Mouse (Mus musculus) gastrocnemius, adult 18-20 months (tissue): ENCODE measurements around the gene Mtmr12. TPM values are rescaled to one million over a fixed set of nuclear protein-coding genes. Genes with fewer than 3 reads are reported as not detected.

Experiments
- DNase-seq: peaks from one replicate; pipeline ENCODE4 v3.0.0; 2021; ENCODE audit warnings: low spot score
- microRNA-seq: library from miRNA; unstranded; fragments of <30 nt; microRNA quantifications from one replicate; pipeline ENCODE4 v1.2.0, GENCODE M21; 2021
- total RNA-seq, 2 experiments: library from RNA; stranded (reverse); gene quantifications; 2 replicates each; pipeline ENCODE4 v1.2.3; 2021

Mtmr12 gene
- total RNA-seq, 2 experiments from 2014 or later, result 2.2 to 4.0 TPM

DNA sequence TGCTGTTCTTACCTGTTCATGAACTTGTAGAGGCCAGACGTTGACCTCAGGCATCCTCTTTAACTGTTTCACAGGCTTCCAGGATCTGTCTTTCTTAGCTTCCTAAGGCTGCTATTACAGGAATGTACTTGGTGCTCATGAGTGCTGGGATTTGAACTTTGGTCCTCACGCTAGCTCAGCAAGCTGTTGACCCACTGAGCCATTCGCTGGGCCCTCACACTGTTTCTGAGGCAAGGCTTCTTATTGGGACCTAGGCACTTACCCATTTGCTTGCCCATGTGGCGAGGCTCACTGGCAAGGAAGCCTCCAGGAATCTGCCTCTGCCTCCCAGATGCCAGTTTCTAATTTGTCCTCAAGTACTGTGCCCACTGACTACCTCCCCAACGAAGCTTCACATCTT, 115.1 kb downstream of the Mtmr12 start:
- DNase-seq, result no peak

DNA sequence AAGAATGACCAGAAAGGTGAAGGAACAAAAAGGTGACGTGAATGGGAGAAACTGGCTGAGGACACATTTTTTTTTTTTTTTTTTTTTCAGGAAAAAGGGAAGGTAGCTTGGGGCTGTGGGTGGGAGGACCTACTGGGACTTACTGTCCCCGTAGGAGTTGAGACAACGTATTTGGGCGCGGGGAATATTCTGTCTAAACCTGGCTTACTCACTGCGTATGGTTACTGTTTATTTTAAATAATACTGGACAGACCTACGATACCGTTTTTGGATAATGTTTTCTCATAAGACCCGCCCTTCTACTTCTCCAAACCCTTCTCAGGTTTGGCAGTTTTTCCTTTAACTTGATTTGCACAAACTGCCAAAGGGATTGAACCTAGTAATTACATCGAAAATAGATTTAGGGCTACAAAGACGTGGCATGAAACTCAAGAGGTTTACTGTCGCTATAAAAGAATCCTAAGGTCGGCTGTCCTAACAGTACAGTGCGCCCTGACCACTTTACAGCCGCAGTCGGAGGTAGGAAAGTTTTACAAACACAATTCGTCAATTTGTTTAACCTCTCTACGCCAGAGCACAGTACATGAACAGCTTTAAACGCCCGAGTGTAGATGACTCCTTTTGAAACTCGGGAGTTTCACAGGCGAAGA, 115.7 kb downstream of the Mtmr12 start:
- DNase-seq, result no peak

DNA sequence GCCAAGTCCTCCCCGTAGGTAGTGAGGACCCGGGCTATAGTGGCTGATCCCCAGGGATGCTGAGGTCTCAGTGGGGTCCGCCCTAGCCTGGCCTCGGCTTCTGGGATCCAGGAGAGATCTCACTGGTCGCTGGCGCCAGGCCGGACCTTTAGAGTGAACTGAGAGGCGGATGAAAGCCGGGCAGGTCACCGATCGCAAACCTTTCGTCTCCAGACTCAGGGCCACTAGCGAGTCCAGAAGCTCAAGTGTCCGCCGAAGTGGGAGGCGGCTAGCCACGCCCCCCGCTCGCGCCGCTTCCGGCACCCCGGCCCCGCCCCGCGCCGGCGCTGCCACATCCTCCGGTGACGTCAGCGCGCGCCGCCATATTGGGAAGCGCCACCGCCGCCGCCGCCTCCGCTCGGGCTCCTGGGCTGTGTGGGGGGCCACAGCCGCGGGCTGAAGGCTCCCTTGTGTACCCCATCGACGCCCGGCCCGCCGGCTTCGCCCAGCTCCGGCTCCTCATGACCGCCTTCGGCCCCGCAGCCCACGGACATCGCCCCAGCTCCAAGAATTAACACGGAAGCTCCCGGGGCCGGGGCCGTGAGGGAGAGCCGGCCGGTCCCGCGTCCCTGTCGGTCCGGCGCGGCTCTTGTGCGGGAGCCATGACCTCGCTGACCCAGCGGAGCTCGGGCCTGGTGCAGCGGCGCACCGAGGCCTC, 116.4 kb downstream of the Mtmr12 start, which contains the start of gene Golph3:
Golph3 (plus strand) TSS at position 360 of the 697 bp plus-strand sequence.
- peak; percentile 94 for DNase-seq

DNA sequence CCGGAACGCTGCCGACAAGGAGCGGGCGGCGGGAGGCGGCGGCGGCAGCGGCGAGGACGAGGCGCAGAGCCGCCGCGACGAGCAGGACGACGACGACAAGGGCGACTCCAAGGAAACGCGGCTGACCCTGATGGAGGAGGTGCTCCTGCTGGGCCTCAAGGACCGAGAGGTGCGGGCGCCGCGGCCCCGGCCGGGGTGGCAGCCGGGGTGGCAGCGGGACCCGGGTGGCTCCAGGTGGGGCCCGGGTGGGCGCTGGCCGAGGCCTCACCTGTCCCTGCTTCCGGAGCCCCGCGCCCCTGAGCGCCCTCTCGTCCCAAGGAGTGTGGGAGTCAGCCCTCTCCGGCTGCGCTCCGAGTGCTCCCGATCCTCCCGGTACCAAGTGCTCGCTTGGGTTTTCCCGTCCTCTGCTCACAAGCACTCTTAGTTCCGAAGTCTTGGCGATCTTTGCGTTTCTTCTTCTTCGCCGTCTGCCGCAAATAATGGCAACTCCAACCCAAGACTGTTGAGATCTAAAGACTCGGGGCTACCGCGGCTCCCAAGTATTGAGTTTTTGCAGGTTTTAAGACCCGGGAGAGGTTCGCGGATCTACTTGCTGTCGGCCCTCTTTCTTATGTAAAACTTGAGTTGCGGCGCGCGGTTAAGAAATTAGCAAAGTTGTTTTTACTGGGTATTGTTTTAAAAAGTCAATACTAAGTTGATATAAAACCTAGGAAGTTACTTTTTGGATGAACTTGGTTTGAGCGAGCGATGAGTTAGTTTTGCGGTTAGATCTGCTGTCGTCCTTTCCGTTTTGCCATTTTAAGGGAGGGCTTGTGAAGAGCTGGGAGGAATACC, 117.2 kb downstream of the Mtmr12 start, which contains the start of gene 1810049J17Rik:
1810049J17Rik (minus strand) TSS at position 112 of the 834 bp plus-strand sequence.
- peak; percentile 37 for DNase-seq

DNA sequence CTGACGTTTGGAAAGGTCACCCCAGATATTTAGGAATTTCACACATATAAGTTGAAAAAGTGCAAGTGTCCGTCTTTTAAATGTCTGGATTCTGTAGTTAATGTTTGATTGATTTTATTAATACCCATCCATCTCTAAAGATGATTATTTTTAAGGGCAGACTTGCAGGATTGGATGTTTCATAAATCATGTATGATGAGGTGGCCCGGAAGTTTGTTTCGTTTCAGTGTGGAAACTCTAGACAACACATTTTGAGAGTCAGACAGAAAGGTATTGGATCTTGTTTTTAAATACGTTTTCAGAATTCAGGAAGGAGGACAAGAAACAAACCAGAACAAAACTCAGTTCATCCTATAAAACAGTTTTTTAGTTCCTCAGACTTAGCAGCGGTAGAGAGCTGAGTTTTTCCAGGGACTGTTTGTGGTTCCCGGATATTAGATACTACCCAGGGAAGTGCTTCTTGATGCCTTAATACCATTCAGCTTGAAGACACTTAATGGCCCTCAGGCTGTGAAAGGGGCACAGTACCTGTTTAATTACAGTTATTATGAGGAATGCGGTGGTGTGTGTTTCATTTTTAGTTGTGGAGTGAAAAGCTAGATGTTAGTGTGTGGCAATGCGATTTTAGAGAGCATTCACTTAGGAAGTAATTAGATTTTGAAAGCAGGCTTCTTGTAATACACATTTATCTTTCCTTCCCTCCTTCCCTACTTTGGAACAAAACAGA, 118.0 kb downstream of the Mtmr12 start:
- no peak for DNase-seq

Small RNA genes within 50 kb of the gene (microRNA-seq; reads per million reads assigned to microRNA genes)
- not detected for gene Mir1898

Other genes starting within 250 kb of the Mtmr12 start
- 100 to 1,000 TPM in 1 of 2 experiments, 10 to 100 TPM in 1; 85.1 to 119 TPM for gene Sub1, start 208.0 kb upstream of the Mtmr12 start, total RNA-seq
- gene Zfr, start 87.2 kb upstream of the Mtmr12 start, total RNA-seq, result 10 to 100 TPM; 57.8 to 68.4 TPM
- 10 to 100 TPM; 70.2 to 77.9 TPM for gene Golph3, start 116.4 kb downstream of the Mtmr12 start, total RNA-seq
- under 1 TPM; 0.76 to 0.78 TPM for gene 1810049J17Rik, start 116.9 kb downstream of the Mtmr12 start, total RNA-seq